In the genomic region with DNA sequence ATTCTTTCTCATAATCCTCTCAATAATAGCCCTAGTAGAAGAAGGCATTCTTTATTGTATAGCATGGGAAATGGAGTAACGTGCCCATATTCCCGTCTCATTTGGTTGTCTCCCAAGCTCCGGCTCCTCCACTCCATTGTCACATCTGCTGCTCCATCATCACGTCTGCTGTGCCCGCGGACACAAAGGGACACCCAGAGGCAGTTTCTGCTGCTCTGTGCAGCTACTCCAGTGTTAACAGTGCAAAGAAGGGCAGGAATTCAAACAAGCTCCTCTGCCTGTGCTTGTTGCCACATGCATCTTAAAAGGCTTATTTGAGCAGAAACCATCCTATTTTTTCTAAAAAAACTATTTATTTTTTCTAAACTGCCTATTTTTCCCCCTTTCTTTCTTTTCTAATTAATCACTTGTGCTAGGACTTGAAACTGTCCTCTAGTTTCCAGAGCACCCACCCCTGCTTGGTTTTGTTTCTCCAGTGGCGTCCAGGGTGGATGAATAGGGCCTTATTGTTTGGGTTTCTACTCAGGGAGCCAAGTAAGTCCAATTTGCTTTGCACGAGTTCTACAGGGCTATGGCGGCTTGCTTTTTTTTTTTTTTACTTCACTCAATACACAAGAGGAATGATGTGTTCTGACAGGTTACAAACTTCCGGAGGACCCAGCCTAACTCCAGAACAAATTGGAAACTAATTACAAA, we compare ENCODE assay signal across 17 mouse cellular contexts. TPM values are rescaled to one million over a fixed set of nuclear protein-coding genes. Genes with fewer than 3 reads are reported as not detected.
DNase-seq lines count a peak whose midpoint lies in the region; ATAC-seq and TF ChIP-seq lines count a peak whose summit lies in the region.
"Had no signal": no experiment of that assay in that cellular context is flagged by ENCODE, and none has a peak within 500 bp of the region (broad histone marks: within the 10 kb centered on the region; RNA-seq: fewer than 3 reads in every experiment).

No protein-coding gene starts in this region.

- peaks cover 12% of the 10 kb centered on the region for H3K4me1 ChIP-seq in embryonic facial prominence, embryonic 13.5 days
- H3K4me1 ChIP-seq in embryonic facial prominence, embryonic 10.5 days: peaks cover 20% of the 10 kb centered on the region
- H3K4me1 ChIP-seq in midbrain, embryonic 10.5 days: peaks cover 10% of the 10 kb centered on the region
- H3K4me1 ChIP-seq in midbrain, embryonic 13.5 days (replicated peaks): 0 out of 2 replicates have a peak, but pooled peaks cover 11% of the 10 kb centered on the region
- H3K4me1 ChIP-seq in hindbrain, postnatal 0 days (ENCODE audit: insufficient read depth, low read length): no peaks in the 10 kb centered on the region; the same call in 1 of the 2 replicates
- peaks cover 5% of the 10 kb centered on the region for H3K4me1 ChIP-seq in stomach, embryonic 16.5 days (ENCODE audit: control insufficient read depth, insufficient read depth, low read length)
- H3K4me1 ChIP-seq: heart, embryonic 15.5 days; limb, embryonic 13.5 days; neural tube, embryonic 13.5 days had no signal

- no peak for DNase-seq in embryonic facial prominence, embryonic 10.5 days (ENCODE audit: low spot score)
- no peak for DNase-seq in midbrain, embryonic 10.5 days (ENCODE audit: low spot score)
- peak; percentile 39 for DNase-seq in hindbrain, postnatal 0 days (ENCODE audit: low spot score)
- DNase-seq in gastrocnemius, adult 8-10 months (ENCODE audit: low spot score in 2 of 2): no peak
- DNase-seq in cerebellum, adult 11 months: no peak
- DNase-seq: adrenal gland, postnatal 25 days; cerebellum, postnatal 25 days; kidney, adult 2 months; lung, adult 18-20 months; lung, postnatal 4 days had no signal

- 36% methylated on average over 10 of the region's 10 CpGs for WGBS in embryonic facial prominence, embryonic 13.5 days
- WGBS in embryonic facial prominence, embryonic 10.5 days: 37% methylated on average over 10 of the region's 10 CpGs
- 66% methylated on average over 10 of the region's 10 CpGs for WGBS in midbrain, embryonic 10.5 days
- 47% methylated on average over 10 of the region's 10 CpGs for WGBS in midbrain, embryonic 13.5 days
- 33% methylated on average over 10 of the region's 10 CpGs for WGBS in hindbrain, postnatal 0 days
- 70% methylated on average over 10 of the region's 10 CpGs for WGBS in stomach, embryonic 16.5 days

- H3K9ac ChIP-seq in embryonic facial prominence, embryonic 13.5 days: no peak overlapping the region
- H3K9ac ChIP-seq in midbrain, embryonic 13.5 days (replicated peaks): no peak overlapping the region
- no peak overlapping the region for H3K9ac ChIP-seq in hindbrain, postnatal 0 days (replicated peaks; ENCODE audit: low read length)
- no peak overlapping the region for H3K9ac ChIP-seq in stomach, embryonic 16.5 days (ENCODE audit: low read length)
- H3K9ac ChIP-seq: embryonic facial prominence, embryonic 12.5 days; heart, embryonic 15.5 days; limb, embryonic 13.5 days; neural tube, embryonic 13.5 days had no signal

- H3K4me2 ChIP-seq in embryonic facial prominence, embryonic 13.5 days: no peak overlapping the region
- no peak overlapping the region for H3K4me2 ChIP-seq in midbrain, embryonic 13.5 days (replicated peaks)
- H3K4me2 ChIP-seq in hindbrain, postnatal 0 days (ENCODE audit: low read depth, low read length): no peak overlapping the region
- no peak overlapping the region for H3K4me2 ChIP-seq in stomach, embryonic 16.5 days (ENCODE audit: low read depth, low read length)
- H3K4me2 ChIP-seq: embryonic facial prominence, embryonic 12.5 days; heart, embryonic 15.5 days; limb, embryonic 13.5 days; neural tube, embryonic 13.5 days had no signal

- no peak overlapping the region for H3K4me3 ChIP-seq in embryonic facial prominence, embryonic 13.5 days
- no peak overlapping the region for H3K4me3 ChIP-seq in embryonic facial prominence, embryonic 10.5 days
- H3K4me3 ChIP-seq in midbrain, embryonic 10.5 days: no peak overlapping the region
- no peak overlapping the region for H3K4me3 ChIP-seq in midbrain, embryonic 13.5 days (replicated peaks)
- H3K4me3 ChIP-seq in hindbrain, postnatal 0 days (ENCODE audit: low read length): no peak overlapping the region
- no peak overlapping the region for H3K4me3 ChIP-seq in stomach, embryonic 16.5 days (replicated peaks; ENCODE audit: low read length)
- H3K4me3 ChIP-seq: embryonic facial prominence, embryonic 12.5 days; heart, embryonic 15.5 days; limb, embryonic 13.5 days; neural tube, embryonic 13.5 days had no signal

- H3K27me3 ChIP-seq in embryonic facial prominence, embryonic 13.5 days: no peaks in the 10 kb centered on the region
- H3K27me3 ChIP-seq in embryonic facial prominence, embryonic 10.5 days (replicated peaks; ENCODE audit: low read depth, poor library complexity, severe bottlenecking): no peaks in the 10 kb centered on the region
- no peaks in the 10 kb centered on the region for H3K27me3 ChIP-seq in midbrain, embryonic 10.5 days (ENCODE audit: low read depth, poor library complexity, severe bottlenecking)
- no peaks in the 10 kb centered on the region for H3K27me3 ChIP-seq in midbrain, embryonic 13.5 days
- no peaks in the 10 kb centered on the region for H3K27me3 ChIP-seq in hindbrain, postnatal 0 days (ENCODE audit: insufficient read depth, low read length)
- no peaks in the 10 kb centered on the region for H3K27me3 ChIP-seq in stomach, embryonic 16.5 days (ENCODE audit: control insufficient read depth, insufficient read depth, low read length)
- H3K27me3 ChIP-seq: embryonic facial prominence, embryonic 12.5 days; heart, embryonic 15.5 days; limb, embryonic 13.5 days; neural tube, embryonic 13.5 days had no signal

- no peak for TF ChIP-seq CTCF in hindbrain, postnatal 0 days (IDR thresholded peaks at IDR 0.05; ENCODE audit: low read depth)

- H3K27ac ChIP-seq in embryonic facial prominence, embryonic 13.5 days: peak overlapping the region; percentile 44
- H3K27ac ChIP-seq in embryonic facial prominence, embryonic 10.5 days (replicated peaks): no peak overlapping the region
- H3K27ac ChIP-seq in midbrain, embryonic 10.5 days (replicated peaks): peak overlapping the region; percentile 19; the same call in 1 of the 2 replicates
- H3K27ac ChIP-seq in midbrain, embryonic 13.5 days: no peak overlapping the region
- H3K27ac ChIP-seq in hindbrain, postnatal 0 days: no peak overlapping the region
- H3K27ac ChIP-seq in stomach, embryonic 16.5 days (ENCODE audit: low read length): peak overlapping the region; percentile 62; the same call in 1 of the 2 replicates
- H3K27ac ChIP-seq: embryonic facial prominence, embryonic 12.5 days; heart, embryonic 15.5 days; limb, embryonic 13.5 days; neural tube, embryonic 13.5 days had no signal

- H3K36me3 ChIP-seq in embryonic facial prominence, embryonic 13.5 days: no peaks in the 10 kb centered on the region
- H3K36me3 ChIP-seq in embryonic facial prominence, embryonic 10.5 days (replicated peaks): no peaks in the 10 kb centered on the region
- H3K36me3 ChIP-seq in midbrain, embryonic 10.5 days: no peaks in the 10 kb centered on the region
- no peaks in the 10 kb centered on the region for H3K36me3 ChIP-seq in midbrain, embryonic 13.5 days
- H3K36me3 ChIP-seq in hindbrain, postnatal 0 days (ENCODE audit: insufficient read depth, low read length): no peaks in the 10 kb centered on the region
- no peaks in the 10 kb centered on the region for H3K36me3 ChIP-seq in stomach, embryonic 16.5 days (ENCODE audit: control insufficient read depth, insufficient read depth, low read length)
- H3K36me3 ChIP-seq: embryonic facial prominence, embryonic 12.5 days; heart, embryonic 15.5 days; limb, embryonic 13.5 days; neural tube, embryonic 13.5 days had no signal

- H3K9me3 ChIP-seq in embryonic facial prominence, embryonic 13.5 days: no peaks in the 10 kb centered on the region
- H3K9me3 ChIP-seq in embryonic facial prominence, embryonic 10.5 days: no peaks in the 10 kb centered on the region
- no peaks in the 10 kb centered on the region for H3K9me3 ChIP-seq in midbrain, embryonic 10.5 days (replicated peaks)
- H3K9me3 ChIP-seq in midbrain, embryonic 13.5 days: no peaks in the 10 kb centered on the region
- no peaks in the 10 kb centered on the region for H3K9me3 ChIP-seq in hindbrain, postnatal 0 days (ENCODE audit: low read length)
- H3K9me3 ChIP-seq in stomach, embryonic 16.5 days (replicated peaks; ENCODE audit: control insufficient read depth, low read length): no peaks in the 10 kb centered on the region
- H3K9me3 ChIP-seq: embryonic facial prominence, embryonic 12.5 days; heart, embryonic 15.5 days; limb, embryonic 13.5 days; neural tube, embryonic 13.5 days had no signal

- ATAC-seq in embryonic facial prominence, embryonic 13.5 days (ENCODE audit: insufficient number of reproducible peaks, insufficient read depth, low FRiP score, low TSS enrichment, low read depth): no peak
- no peak for ATAC-seq in midbrain, embryonic 13.5 days
- peak; percentile 68; the same call in 1 of the 2 replicates for ATAC-seq in hindbrain, postnatal 0 days
- no peak for ATAC-seq in stomach, embryonic 16.5 days (ENCODE audit: insufficient read depth, low FRiP score)

RNA-seq across cellular contexts. Expression of a gene that starts 45.7 kb away (rescaled TPM):
- polyA plus RNA-seq in embryonic facial prominence, embryonic 13.5 days (2015; fragmentation: Nextera tagmentation; extraction: Ambion mirVana): 43.6 and 47.3 TPM in 2 replicates
- 36.5 and 37.2 TPM in 2 replicates for polyA plus RNA-seq in embryonic facial prominence, embryonic 10.5 days (2016; fragmentation: Nextera tagmentation; extraction: Ambion mirVana)
- polyA plus RNA-seq in midbrain, embryonic 10.5 days (2016; fragmentation: Nextera tagmentation; extraction: Ambion mirVana): 26.9 and 29.0 TPM in 2 replicates
- 17.8 and 19.2 TPM in 2 replicates for polyA plus RNA-seq in midbrain, embryonic 13.5 days (2015; fragmentation: Nextera tagmentation; extraction: Ambion mirVana)
- total RNA-seq in hindbrain, postnatal 0 days (2014; rRNA removed): 18.3 and 20.7 TPM in 2 replicates
- polyA plus RNA-seq in hindbrain, postnatal 0 days (2015; fragmentation: Nextera tagmentation; extraction: Ambion mirVana): 26.0 and 30.3 TPM in 2 replicates
- 70.9 and 75.3 TPM in 2 replicates for polyA plus RNA-seq in stomach, embryonic 16.5 days (2015; fragmentation: Nextera tagmentation; extraction: Ambion mirVana)
- total RNA-seq in gastrocnemius, adult 8-10 months (2022): 10 to 100 TPM; 24.6 to 34.9 (median 30.6) TPM

RNA-seq across cellular contexts. Expression of a gene that starts 57.6 kb away (rescaled TPM):
- polyA plus RNA-seq in embryonic facial prominence, embryonic 13.5 days (2015; fragmentation: Nextera tagmentation; extraction: Ambion mirVana): 17.3 and 18.4 TPM in 2 replicates
- 19.3 and 19.9 TPM in 2 replicates for polyA plus RNA-seq in embryonic facial prominence, embryonic 10.5 days (2016; fragmentation: Nextera tagmentation; extraction: Ambion mirVana)
- 24.2 and 24.6 TPM in 2 replicates for polyA plus RNA-seq in midbrain, embryonic 10.5 days (2016; fragmentation: Nextera tagmentation; extraction: Ambion mirVana)
- polyA plus RNA-seq in midbrain, embryonic 13.5 days (2015; fragmentation: Nextera tagmentation; extraction: Ambion mirVana): 15.2 and 15.3 TPM in 2 replicates
- 5.3 and 6.2 TPM in 2 replicates for total RNA-seq in hindbrain, postnatal 0 days (2014; rRNA removed)
- 14.9 and 15.7 TPM in 2 replicates for polyA plus RNA-seq in hindbrain, postnatal 0 days (2015; fragmentation: Nextera tagmentation; extraction: Ambion mirVana)
- 6.9 and 7.9 TPM in 2 replicates for polyA plus RNA-seq in stomach, embryonic 16.5 days (2015; fragmentation: Nextera tagmentation; extraction: Ambion mirVana)
- total RNA-seq in gastrocnemius, adult 8-10 months (2022): 10 to 100 TPM in 3 of 4 experiments, 1 to 10 TPM in 1; 9.5 to 12.1 (median 10.8) TPM

Comparison
In these comparisons a context has a peak if more than half of its experiments do, and no peak if none do; other contexts are left out.
1. H3K27ac ChIP-seq: peak in embryonic facial prominence, embryonic 13.5 days (single experiment), midbrain, embryonic 10.5 days (single experiment) and stomach, embryonic 16.5 days (single experiment); none in embryonic facial prominence, embryonic 10.5 days (single experiment), midbrain, embryonic 13.5 days (single experiment) and hindbrain, postnatal 0 days (single experiment).